Mouse (Mus musculus): ENCODE results near the gene Hist2h2be.

DNA sequence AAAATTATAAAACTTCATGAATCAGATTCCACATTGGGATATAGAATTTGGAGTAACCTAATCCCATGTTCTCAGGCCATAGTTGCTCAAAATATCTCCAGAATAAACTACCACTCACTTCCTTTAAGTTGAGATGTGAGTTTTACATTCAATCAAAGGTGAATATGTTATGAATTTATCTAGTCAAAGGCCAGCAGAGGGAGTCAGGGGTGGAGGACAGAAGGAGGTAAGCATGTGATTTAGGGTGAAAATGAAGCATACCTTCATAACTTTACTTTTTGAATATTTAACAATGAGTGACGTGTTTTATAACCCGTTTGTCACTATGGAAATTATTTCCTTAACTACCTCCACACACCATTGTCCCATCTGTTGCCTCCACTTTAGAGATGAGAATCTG lies 14.0 kb downstream of the Hist2h2be start:
- no peak for TF ChIP-seq POLR2A (IDR thresholded peaks at IDR 0.05; ENCODE audit: borderline replicate concordance, extremely low read depth, insufficient read depth, insufficient read length, poor library complexity, severe bottlenecking)
- no peak for TF ChIP-seq CTCF (IDR thresholded peaks at IDR 0.05; ENCODE audit: borderline replicate concordance, extremely low read depth, insufficient read depth, insufficient read length)
